ENCODE assay signal across 8 mouse cellular contexts in the genomic region with DNA sequence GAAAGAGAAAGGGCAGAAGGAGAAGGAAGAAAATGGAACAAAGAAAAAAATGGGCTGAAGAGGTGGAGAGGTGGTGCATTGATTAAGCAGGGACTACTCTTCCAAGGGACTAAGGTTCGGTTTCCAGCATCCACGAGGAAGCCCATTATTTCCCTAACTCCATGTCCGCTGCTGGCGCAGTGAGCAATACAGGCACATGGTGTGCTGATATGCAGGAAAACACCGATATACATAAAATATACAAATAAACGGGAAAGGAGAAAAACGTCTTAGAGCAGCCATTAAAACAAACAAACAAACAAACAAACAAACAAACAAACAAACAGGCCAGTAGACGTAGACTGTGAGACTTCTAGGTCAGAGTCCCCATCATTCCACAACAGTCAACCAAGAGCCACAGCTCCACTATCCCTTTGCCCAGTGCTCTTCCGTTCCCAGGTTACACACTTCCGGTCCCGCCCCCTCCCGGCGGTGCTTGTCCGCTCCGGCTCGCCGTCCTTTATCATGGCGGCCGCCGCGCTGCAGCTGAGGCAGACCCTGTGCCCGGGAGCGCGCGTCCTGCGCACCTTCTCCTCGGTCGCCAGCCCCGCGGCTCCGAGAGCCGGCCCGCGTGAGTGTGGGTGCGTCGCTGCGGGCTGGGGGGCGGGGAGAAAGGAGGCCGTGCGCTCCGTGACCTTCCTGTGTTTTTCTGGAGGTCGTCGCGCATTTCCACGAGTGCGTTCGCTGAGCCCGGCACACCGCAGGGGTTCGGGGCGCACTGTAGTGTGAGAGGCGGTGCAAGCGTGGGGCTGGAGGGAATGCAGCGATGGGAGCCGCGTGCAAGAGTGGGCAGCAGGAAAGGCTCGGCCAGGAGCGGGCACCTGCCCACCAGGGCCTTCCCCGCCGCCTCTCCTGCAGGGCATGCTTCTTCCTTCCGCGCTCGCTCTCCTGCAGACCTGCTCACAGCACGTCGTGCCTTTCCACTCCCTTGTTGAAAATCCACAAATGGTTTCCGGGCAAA. TPM values are rescaled to one million over a fixed set of nuclear protein-coding genes. Genes with fewer than 3 reads are reported as not detected.
DNase-seq lines count a peak whose midpoint lies in the region; ATAC-seq and TF ChIP-seq lines count a peak whose summit lies in the region.

A gene (plus strand): TSS at position 474 of the 1,000 bp plus-strand sequence.

- ATAC-seq in erythroblast, adult 5-6 weeks (replicated peaks; ENCODE audit: low FRiP score, poor library complexity, severe bottlenecking): peak; percentile 99
- peak; percentile 97 for ATAC-seq in heart, embryonic 12.5 days (ENCODE audit: insufficient number of reproducible peaks, low FRiP score)
- peak; percentile 99 for ATAC-seq in kidney, embryonic 16.5 days (ENCODE audit: low FRiP score, low TSS enrichment)

- H3K27ac ChIP-seq in heart, embryonic 12.5 days (ENCODE audit: poor library complexity, severe bottlenecking): peak within 1 kb of the TSS; percentile 87
- H3K27ac ChIP-seq in kidney, embryonic 16.5 days (ENCODE audit: low read length): peak within 1 kb of the TSS; percentile 83

- DNase-seq in CD4-positive helper T cell, adult 2 months (ENCODE audit: low read depth, low spot score): peak; percentile 88
- DNase-seq in brain, embryonic 14.5 days (ENCODE audit: low read depth): peak; percentile 96
- peak; percentile 92 for DNase-seq in liver
- DNase-seq in monocyte, adult 2 months (ENCODE audit: low read depth in 1 of 2, low spot score in 2 of 2): peak; percentile 34 to 69
- DNase-seq in spleen, postnatal 14 days (ENCODE audit: low spot score in 2 of 2): peak; percentile 68 to 81

- peak within 1 kb of the TSS; percentile 76 for H3K4me2 ChIP-seq in heart, embryonic 12.5 days
- H3K4me2 ChIP-seq in kidney, embryonic 16.5 days (replicated peaks; ENCODE audit: low read depth, low read length): peak within 1 kb of the TSS; percentile 76

- no peaks in the 10 kb centered on the region; the same call in 1 of the 2 replicates for H3K9me3 ChIP-seq in heart, embryonic 12.5 days (replicated peaks)
- no peaks in the 10 kb centered on the region for H3K9me3 ChIP-seq in kidney, embryonic 16.5 days (ENCODE audit: low read length)

- peaks cover 17% of the 10 kb centered on the region for H3K36me3 ChIP-seq in heart, embryonic 12.5 days
- H3K36me3 ChIP-seq in kidney, embryonic 16.5 days (ENCODE audit: insufficient read depth, low read length): peaks cover 4% of the 10 kb centered on the region; the same call in 1 of the 2 replicates

- peak; percentile 94 for TF ChIP-seq POLR2A in brain, embryonic 14.5 days (IDR thresholded peaks at IDR 0.05; ENCODE audit: borderline replicate concordance, extremely low read depth, insufficient read depth, insufficient read length, poor library complexity, severe bottlenecking)

- peak within 1 kb of the TSS; percentile 95 for H3K9ac ChIP-seq in heart, embryonic 12.5 days
- peak within 1 kb of the TSS; percentile 99 for H3K9ac ChIP-seq in kidney, embryonic 16.5 days (replicated peaks; ENCODE audit: low read length)

- H3K4me1 ChIP-seq in heart, embryonic 12.5 days (replicated peaks): peaks cover 18% of the 10 kb centered on the region
- peaks cover 9% of the 10 kb centered on the region for H3K4me1 ChIP-seq in kidney, embryonic 16.5 days (ENCODE audit: insufficient read depth, low read length)

- H3K27me3 ChIP-seq in heart, embryonic 12.5 days (replicated peaks): 0 out of 2 replicates have a peak, but pooled peaks cover 2% of the 10 kb centered on the region
- 0 out of 2 replicates have a peak, but pooled peaks cover 2% of the 10 kb centered on the region for H3K27me3 ChIP-seq in kidney, embryonic 16.5 days (ENCODE audit: insufficient read depth, low read length)

- no peak for TF ChIP-seq CTCF in brain, embryonic 14.5 days (IDR thresholded peaks at IDR 0.05; ENCODE audit: borderline replicate concordance, extremely low read depth, insufficient read depth, insufficient read length)

- whole genome bisulfite sequencing in heart, embryonic 12.5 days: 3% methylated on average over 66 of the region's 66 CpGs
- WGBS in kidney, embryonic 16.5 days: 3% methylated on average over 66 of the region's 66 CpGs

- H3K4me3 ChIP-seq in heart, embryonic 12.5 days: peak within 1 kb of the TSS; percentile 91
- H3K4me3 ChIP-seq in kidney, embryonic 16.5 days (ENCODE audit: low read length): peak within 1 kb of the TSS; percentile 90

RNA-seq across cellular contexts. Expression of the gene that starts here (rescaled TPM):
- polyA plus RNA-seq in brain, embryonic 14.5 days (2012; rRNA removed): 29.8 and 30.9 TPM in 2 replicates
- total RNA-seq in erythroblast, adult 5-6 weeks (2015; ENCODE audit: low replicate concordance): 31.3 and 36.3 TPM in 2 replicates
- 13.2 and 23.9 TPM in 2 replicates for total RNA-seq in erythroblast, adult 5-6 weeks (2017; ENCODE audit: low replicate concordance)
- 110 and 119 TPM in 2 replicates for polyA plus RNA-seq in heart, embryonic 12.5 days (2016; fragmentation: Nextera tagmentation; extraction: Ambion mirVana)
- 120 and 131 TPM in 2 replicates for polyA plus RNA-seq in kidney, embryonic 16.5 days (2015; fragmentation: Nextera tagmentation; extraction: Ambion mirVana)

Comparison
In these comparisons a context has a peak if more than half of its experiments do, and no peak if none do; other contexts are left out.
1. Peak in every context shown above with its lines: DNase-seq, ATAC-seq, H3K4me3 ChIP-seq and H3K27ac ChIP-seq.